Mouse (Mus musculus): ENCODE measurements at regions not wholly inside any gene's neighbourhood (a gene's known extent, or its start where the extent isn't known, plus 50 kb on each side); places are given as distances from the start of the nearest gene placed in this dataset.

DNA sequence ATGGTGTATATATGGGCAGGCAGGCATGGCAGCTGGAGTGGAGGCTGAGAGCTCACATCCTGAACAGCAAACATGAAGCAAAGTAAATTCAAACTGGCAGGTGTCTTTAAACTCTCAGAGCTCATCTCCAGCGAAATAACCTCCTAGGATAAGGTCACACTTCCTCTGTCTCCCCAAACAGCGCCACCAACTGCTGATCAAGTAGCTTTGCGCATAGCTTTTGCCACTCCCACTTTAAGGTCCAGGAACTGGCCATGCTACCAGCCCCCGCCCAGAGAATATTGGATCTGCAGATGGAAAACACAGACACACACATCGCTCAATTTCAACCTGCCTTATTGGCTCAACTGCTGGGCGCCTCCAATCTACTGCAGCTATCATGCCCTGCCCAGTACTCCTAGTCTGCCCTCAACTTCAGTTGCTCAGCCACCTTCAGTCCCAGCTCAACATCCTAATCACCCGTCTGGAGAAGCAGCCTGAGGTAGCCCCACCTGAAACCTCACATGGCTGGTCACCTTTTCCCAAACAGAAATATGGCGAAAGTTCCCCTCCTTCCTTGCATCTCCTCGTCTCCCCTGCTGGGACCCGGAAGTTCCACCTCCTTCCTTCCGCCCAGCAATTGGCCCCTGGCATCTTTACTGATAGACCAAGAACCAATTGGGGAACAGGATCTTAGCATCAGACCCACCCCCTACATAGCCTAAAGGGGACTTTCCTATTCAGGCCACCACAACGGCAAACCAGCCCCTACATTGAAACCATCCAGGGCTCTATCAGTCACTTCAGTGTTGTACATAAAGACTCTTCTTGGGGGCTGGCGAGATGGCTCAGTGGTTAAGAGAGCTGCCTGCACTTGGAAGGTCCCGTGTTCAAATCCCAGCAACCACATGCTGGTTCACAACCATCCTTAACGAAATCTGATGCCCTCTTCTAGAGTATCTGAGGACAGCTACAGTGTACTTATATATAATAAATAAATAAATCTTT is 70.4 kb upstream of the Slc38a4 start:
- DNase-seq (ENCODE audit: low spot score): no peak

DNA sequence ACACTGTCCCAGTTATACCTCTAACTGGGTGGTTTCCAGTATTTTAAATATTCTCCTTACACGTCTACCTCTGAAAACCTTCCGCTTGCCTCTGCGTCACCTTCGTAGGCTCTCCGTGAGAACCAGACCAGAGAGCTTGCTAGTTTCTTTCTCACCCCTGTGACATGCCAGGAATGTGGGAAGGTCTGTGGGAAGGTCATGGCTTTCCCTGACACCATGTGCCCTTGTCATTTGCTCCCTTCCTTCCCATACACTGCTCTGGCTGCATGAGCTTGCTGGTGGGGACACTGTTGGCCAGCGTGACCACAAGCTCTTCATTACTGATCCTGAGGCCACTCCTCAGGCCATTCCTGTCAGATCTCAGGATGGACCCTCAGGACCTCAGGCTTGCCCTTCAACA is 66.5 kb upstream of the Slc38a4 start:
- DNase-seq (ENCODE audit: low spot score): no peak

DNA sequence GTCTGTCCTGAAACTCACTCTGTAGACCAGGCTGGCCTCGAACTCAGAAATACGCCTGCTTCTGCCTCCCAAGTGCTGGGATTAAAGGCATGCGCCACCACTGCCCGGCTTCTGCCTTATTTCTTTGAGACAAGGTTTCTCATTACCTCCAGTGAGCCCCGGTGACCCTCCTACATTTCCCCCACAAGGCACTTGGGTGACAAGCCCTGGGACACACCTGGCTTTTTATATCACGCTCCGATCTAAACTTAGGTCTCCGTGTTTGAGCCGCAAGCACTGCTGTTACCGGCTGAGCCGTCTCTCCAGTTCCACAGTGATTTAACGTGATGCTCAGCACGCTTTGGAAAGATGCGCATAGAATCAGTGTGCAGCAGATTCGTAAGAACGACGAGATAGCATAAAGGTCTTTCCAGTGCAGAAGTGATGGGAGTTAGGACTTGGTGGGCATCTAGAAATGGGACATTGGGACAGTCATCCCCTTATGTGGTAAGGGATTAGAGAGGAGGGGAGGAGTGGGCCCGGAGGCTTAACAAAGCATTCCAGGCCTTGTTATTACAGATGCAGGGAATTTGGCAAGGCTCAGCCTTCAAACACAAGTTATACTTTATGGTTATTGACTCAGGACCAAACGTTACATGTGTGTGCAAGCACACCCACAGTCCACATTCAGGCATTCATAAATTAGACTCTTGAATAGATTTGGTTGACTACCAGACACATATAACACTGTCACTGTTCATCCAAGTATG is 56.9 kb upstream of the Slc38a4 start:
- no peak for DNase-seq (ENCODE audit: low spot score)

DNA sequence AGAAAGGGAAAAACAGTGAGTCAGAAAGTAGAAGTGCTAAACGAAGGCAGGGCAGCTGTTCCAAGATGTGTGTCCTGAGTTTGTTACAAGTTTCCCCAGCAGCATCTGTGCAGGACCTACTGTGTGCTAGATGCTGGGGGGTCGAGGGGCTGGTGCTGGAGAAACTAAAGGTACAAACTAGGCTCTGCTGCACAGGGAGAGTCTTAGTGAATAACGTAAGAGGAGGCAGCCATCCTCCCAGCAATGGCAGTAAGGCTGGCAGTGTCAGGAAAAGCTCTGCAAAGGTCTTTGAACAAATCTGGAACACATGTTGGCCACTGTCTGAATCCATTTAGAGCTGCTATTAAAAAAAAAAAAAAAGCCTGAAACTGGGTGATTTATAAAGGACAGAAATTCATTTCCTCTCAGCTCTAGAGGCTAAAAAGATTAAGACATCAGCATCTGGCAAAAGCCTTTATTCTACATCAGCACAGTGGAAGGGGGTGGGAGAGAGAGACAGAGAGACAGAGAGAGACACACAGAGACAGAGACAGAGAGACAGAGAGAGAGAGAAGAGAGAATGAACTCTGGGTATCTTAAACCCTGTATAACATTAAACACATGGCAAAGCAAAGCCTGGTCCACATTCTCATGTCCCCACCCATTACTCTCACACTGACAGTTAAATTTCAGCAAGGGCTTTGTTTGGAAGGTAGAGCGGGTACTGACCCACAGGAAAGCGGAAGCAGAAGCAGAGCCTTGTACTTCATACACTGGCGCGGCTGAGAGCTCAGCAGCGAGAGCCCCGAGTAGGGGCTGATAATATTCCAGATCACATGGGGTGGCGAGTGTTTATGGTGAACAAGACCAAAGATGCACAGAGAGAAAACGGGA is 55.8 kb upstream of the Slc38a4 start:
- no peak for DNase-seq (ENCODE audit: low spot score)

DNA sequence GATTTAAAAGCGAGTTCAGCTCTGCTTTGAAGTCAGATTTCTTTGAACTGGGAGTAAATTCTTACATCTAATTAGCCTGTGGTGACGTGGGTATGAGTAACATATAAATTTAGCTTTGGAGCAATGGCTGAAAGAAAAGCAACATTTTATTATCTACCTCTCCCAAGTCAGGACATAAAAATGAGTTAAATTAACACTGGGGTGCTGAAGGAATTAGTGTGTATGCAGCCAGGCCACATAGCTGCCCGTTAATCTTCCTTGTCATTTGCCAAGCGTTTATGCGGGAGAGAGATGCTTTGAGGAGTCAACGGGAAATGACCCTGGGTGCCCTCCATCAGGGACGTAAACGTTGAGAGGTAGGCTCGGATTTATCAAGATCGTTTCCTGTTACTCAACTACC is 52.0 kb upstream of the Slc38a4 start:
- no peak for DNase-seq (ENCODE audit: low spot score)

DNA sequence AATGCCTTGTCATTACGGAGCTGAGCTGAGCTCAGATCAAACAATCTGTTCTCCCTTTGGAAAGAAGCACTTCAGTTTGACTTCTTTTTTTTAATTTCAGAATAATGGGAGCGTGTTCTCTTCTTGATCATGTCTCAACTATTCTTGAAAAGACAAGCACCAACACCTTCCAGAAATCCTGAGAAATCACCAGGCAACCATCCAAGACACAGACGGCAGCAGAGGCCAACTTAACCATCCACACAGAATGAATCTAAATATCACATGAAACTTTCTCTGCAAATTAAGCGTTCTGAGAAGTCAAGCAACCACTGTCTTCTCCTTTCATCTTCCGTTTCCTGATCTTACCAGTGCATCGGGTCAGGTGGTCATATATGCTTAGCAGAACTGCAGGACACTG is 50.8 kb upstream of the Slc38a4 start:
- DNase-seq (ENCODE audit: low spot score): no peak

All from retina, embryonic 14.5 days (tissue).